Mouse (Mus musculus): ENCODE data around the gene Gm10715.
"Not testable (repeated sequence)": the region's sequence is repeated elsewhere in the genome, so short reads cannot be mapped to it uniquely, and the experiment has no call there.

DNA sequence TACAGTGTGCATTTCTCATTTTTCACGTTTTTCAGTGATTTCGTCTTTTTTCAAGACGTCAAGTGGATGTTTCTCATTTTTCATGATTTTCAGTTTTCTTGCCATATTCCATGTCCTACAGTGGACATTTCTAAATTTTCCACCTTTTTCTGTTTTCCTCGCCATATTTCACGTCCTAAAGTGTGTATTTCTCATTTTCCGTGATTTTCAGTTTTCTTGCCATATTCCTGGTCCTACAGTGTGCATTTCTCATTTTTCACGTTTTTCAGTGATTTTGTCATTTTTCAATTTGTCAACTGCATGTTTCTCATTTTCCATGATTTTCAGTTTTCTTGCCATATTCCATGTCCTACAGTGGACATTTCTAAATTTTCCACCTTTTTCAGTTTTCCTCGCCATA, 2.4 kb upstream of the Gm10715 start, which contains the start of gene Gm17535:
- TF ChIP-seq HCFC1 (IDR thresholded peaks at IDR 0.05; ENCODE audit: borderline replicate concordance, insufficient read depth, low read length); CHD2 (IDR thresholded peaks at IDR 0.05; ENCODE audit: low read depth, low read length); ZNF384 (IDR thresholded peaks at IDR 0.05; ENCODE audit: low read depth, low read length): not testable (repeated sequence)

Data from ES-E14 (cell line).